Mouse (Mus musculus) heart, adult 2 months (tissue): Measurements from ENCODE around the gene Calr4. TPM values are rescaled to one million over a fixed set of nuclear protein-coding genes. Genes with fewer than 3 reads are reported as not detected.

ENCODE experiments used
- DNase-seq, 2 experiments: peaks; one replicate each; pipeline ENCODE4 v3.0.0; 2021
- H3K27ac ChIP-seq: fragments of 200-600 bp; 2 replicates; pipeline ENCODE4 v1.8.1; 2022
- H3K27me3 ChIP-seq: fragments of 200-500 bp; 2 replicates; pipeline ENCODE4 v1.6.1; 2012; ENCODE audit warnings: mild to moderate bottlenecking, low read length, inconsistent platforms, mixed read lengths; ENCODE audit not compliant: control insufficient read depth, insufficient read depth
- H3K36me3 ChIP-seq: fragments of 200-500 bp; 2 replicates; pipeline ENCODE4 v1.6.1; 2012; ENCODE audit warnings: low read length, inconsistent platforms; ENCODE audit not compliant: control insufficient read depth, insufficient read depth
- H3K4me1 ChIP-seq: fragments of 200-500 bp; 2 replicates; pipeline ENCODE4 v1.6.1; 2011; ENCODE audit warnings: low read length; ENCODE audit not compliant: control insufficient read depth, insufficient read depth
- H3K4me3 ChIP-seq: fragments of 200-600 bp; 2 replicates; pipeline ENCODE4 v1.8.1; 2022
- H3K79me2 ChIP-seq: fragments of 200-500 bp; replicated peaks from 2 replicates; pipeline ENCODE4 v1.6.1; 2012; ENCODE audit warnings: mild to moderate bottlenecking, inconsistent platforms, low read length, moderate library complexity, mixed read lengths; ENCODE audit not compliant: control insufficient read depth, insufficient read depth
- H3K9ac ChIP-seq: fragments of 200-500 bp; 2 replicates; pipeline ENCODE4 v1.6.1; 2012; ENCODE audit warnings: low read depth, mild to moderate bottlenecking, control low read depth, inconsistent platforms, low read length, mixed read lengths
- CTCF ChIP-seq: fragments of 200-600 bp; IDR thresholded peaks from 2 replicates; pipeline ENCODE4 v1.8.1; 2022; ENCODE audit warnings: antibody characterized with exemption, mild to moderate bottlenecking, moderate library complexity
- EP300 ChIP-seq: fragments of 200-500 bp; IDR thresholded peaks from 2 replicates; pipeline ENCODE4 v1.6.1; 2011; ENCODE audit warnings: low read depth, low read length, control low read depth; ENCODE audit not compliant: insufficient read depth
- POLR2A ChIP-seq: fragments of 200-500 bp; IDR thresholded peaks from 2 replicates; pipeline ENCODE4 v1.6.1; 2011; ENCODE audit warnings: mild to moderate bottlenecking, low read depth, low read length, control low read depth; ENCODE audit not compliant: insufficient read depth
- WGBS: fragments of 180-500 bp; shearing (Covaris S2); methylation state at CpG from one replicate; pipeline ENCODE4 v1.1.7; 2018; 5-methylcytosine and 5-hydroxymethylcytosine counted together
- intact Hi-C: fragments of 180-260 bp; cut with DNase I; formaldehyde crosslinking; loops from one replicate; pipeline ENCODE4 v1.15.1; 2025
- long read RNA-seq: library from polyadenylated mRNA; stranded (forward); transcript quantifications from one replicate; pipeline ENCODE4 v2.0.0, GENCODE M21; 2021
- polyA plus RNA-seq: library from polyadenylated mRNA; depleted of rRNA; stranded (reverse); fragments of >200 nt; gene quantifications from 2 replicates; pipeline ENCODE4 v1.2.3, GENCODE M21; 2012; rRNA removed
- total RNA-seq, 2 experiments: library from RNA; stranded (reverse); gene quantifications; 2 replicates each; pipeline ENCODE4 v1.2.3; 2021

The Calr4 gene
- total RNA-seq (not detected), polyA plus RNA-seq (0.15 TPM in 1 of 2 replicates, not detected in the other)
- long read RNA-seq = 0 reads

DNA sequence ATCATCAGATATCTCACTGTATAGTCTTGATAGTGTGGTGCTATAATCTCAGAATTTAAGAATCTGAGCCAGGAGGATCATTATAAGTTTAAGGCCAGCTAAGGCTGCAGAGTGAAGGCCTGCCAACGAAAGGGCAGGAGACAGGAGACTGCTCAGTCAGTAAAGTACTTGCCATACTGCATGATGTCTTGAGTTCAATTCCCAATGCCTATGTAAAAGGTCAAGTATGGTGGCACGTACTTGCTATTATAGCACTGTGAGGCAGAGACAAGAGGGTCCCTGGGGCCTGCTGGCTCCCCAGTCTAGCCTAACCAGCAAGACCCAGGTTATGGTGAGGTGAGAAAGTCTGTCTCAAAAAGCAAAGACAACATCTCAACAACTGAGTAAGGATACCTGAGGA, at the start of gene Calr4:
Gene Calr4, plus strand, starts transcription at position 301 of the 400 bp plus-strand sequence.
- Histone ChIP-seq H3K27ac (no peak within 1 kb of the TSS), H3K4me1 (no peaks in the 10 kb centered on the region), H3K36me3 (no peaks in the 10 kb centered on the region), H3K4me3 (no peak within 1 kb of the TSS), H3K79me2 (no peaks in the 10 kb centered on the region), H3K9ac (no peak within 1 kb of the TSS), H3K27me3 (no peaks in the 10 kb centered on the region)
- intact Hi-C loops = no loop called here
- no peak for DNase-seq
- WGBS = 89% methylated on average over 2 of the region's 2 CpGs
- TF ChIP-seq CTCF (no peak), POLR2A (no peak), EP300 (no peak)

DNA sequence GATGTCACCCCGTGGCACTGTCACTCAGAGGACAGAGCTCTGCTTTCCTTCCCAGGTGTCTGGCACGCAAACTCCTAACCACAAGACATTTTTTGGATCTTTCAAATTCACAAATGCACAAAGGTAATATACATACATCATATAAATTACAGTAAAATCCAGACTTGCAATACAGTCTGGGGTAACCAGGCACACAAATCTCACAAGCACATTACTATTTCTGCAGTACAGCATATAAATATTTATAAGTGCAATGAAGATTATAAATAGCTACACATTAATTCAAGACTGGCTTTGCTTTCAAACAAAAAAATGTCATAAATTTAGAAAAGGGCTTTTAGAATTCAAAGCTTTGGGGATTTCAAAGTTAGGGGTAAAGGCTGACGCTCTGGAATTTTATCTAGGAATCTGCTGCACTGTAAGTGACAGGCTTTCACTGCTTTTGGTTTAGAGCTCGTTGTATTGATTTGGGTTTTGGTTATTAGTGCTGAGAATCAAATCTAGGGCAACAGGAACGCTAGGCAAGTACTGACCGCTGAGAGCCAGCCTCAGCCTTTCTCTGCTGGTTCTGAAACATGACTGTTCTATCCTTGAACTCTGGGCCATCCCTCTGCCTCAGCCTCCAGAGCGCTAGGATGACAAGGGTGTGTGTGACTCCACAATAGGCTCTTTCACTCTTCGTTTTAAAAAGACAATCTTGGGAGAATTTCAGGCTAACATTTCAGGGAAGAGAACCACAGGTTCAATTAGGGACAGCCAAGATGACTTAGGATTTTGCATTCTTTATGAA, 48.5 kb upstream of the Calr4 start:
- Histone ChIP-seq H3K4me3 (no peak overlapping the region), H3K27me3 (no peaks in the 10 kb centered on the region), H3K9ac (no peak overlapping the region), H3K36me3 (no peaks in the 10 kb centered on the region), H3K4me1 (peaks cover 2% of the 10 kb centered on the region; the same call in 1 of the 2 replicates), H3K27ac (no peak overlapping the region), H3K79me2 (peaks cover 1% of the 10 kb centered on the region; the same call in 1 of the 2 replicates)
- intact Hi-C loops = no loop called here
- TF ChIP-seq CTCF = no peak
- no peak for TF ChIP-seq POLR2A
- no peak for TF ChIP-seq EP300
- DNase-seq = no peak
- 72% methylated on average over 8 of the region's 8 CpGs for WGBS

DNA sequence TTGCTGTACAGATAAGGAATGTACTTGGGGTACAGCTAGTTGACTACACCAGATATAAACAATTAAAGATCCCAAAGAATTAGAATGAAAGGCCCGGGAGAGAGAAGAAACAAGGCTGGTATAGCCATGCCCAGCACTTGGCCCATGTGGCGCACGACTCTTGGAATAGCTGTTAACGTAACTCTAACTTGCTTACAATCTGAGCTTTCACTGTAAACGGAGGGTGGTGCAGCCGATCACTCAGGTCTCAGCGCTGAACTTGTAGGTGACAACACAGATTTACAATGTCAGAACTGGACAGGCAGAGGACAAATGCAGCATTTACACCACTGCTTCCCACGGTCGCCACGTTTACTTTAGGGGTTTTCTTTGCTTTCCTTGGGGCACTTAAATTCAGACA, 42.7 kb upstream of the Calr4 start:
- H3K27ac ChIP-seq = peak overlapping the region; percentile 17; the same call in 1 of the 2 replicates
- TF ChIP-seq CTCF (no peak), POLR2A (no peak), EP300 (no peak)
- no peak overlapping the region for H3K9ac ChIP-seq
- no peaks in the 10 kb centered on the region for H3K27me3 ChIP-seq
- 69% methylated on average over 10 of the region's 10 CpGs for WGBS
- no peaks in the 10 kb centered on the region for H3K36me3 ChIP-seq
- DNase-seq = no peak
- H3K4me1 ChIP-seq = peaks cover 3% of the 10 kb centered on the region
- intact Hi-C loops = no loop called here
- H3K79me2 ChIP-seq = 0 out of 2 replicates have a peak, but pooled peaks cover 1% of the 10 kb centered on the region
- no peak overlapping the region for H3K4me3 ChIP-seq

DNA sequence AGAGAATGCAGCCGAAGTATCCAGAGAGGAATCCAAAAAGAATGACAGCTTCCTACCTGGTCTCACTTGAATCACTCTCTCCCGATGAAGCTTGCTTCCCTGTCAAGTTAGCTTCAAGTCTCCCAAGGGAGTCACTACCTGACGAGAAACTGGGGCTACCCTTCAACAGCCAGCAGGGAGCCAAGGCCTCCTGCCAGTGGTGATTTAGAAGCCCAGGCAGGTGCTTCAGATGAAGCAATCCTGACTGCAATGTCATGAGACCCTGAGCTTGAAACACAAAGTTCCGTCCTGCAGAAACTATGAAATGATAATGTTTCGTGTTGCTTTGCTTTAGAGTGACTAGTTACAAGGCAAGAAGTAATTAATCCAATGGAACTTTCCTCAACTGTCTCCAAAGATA, 40.4 kb upstream of the Calr4 start:
- Histone ChIP-seq H3K27ac (no peak overlapping the region), H3K4me3 (no peak overlapping the region), H3K27me3 (no peaks in the 10 kb centered on the region), H3K79me2 (0 out of 2 replicates have a peak, but pooled peaks cover 2% of the 10 kb centered on the region), H3K36me3 (peaks cover 2% of the 10 kb centered on the region; the same call in 1 of the 2 replicates), H3K9ac (no peak overlapping the region), H3K4me1 (peaks cover 5% of the 10 kb centered on the region)
- 76% methylated on average over 5 of the region's 5 CpGs for WGBS
- TF ChIP-seq EP300 = no peak
- no peak for TF ChIP-seq POLR2A
- TF ChIP-seq CTCF = no peak
- no peak for DNase-seq
- intact Hi-C loops = no loop called here

DNA sequence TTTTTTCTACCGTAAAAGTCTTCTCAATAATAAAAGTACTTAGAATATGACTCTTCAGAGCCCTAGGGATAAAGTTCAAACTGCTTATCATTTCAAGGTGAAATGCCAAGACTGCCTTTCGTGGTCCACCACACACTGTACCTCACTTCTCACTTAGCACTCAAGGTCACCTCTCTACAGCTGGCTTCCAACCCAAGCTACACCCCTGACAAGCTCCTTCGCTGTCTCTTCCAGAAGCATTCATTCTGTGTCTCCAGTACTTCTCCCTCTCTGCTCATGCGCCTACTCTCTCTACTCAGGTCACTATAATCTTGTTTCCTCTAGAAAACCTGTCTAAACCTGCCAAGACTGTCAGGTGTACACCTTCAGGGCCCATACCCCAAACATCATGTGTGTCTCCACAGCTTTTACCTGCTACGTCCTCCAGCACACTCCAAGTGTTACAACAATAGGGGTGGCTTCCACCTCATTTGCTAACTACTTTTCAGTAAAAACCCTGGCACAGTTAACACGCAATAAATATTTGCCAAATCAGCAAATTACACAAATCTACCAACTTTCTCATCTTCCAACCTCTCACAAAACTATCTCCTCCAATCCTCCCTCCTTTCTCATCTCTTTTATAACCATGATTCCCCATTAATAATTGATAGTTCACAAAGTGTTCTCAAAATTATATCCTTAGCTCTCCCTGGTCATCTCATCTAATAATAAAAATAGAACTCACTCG, 38.2 kb upstream of the Calr4 start:
- peaks cover 6% of the 10 kb centered on the region; the same call in 1 of the 2 replicates for H3K36me3 ChIP-seq
- H3K4me1 ChIP-seq = peaks cover 8% of the 10 kb centered on the region
- no peak for DNase-seq
- H3K27ac ChIP-seq = no peak overlapping the region
- H3K27me3 ChIP-seq = no peaks in the 10 kb centered on the region
- intact Hi-C loops = no loop called here
- no peak overlapping the region for H3K9ac ChIP-seq
- TF ChIP-seq POLR2A (no peak), EP300 (no peak), CTCF (no peak)
- H3K79me2 ChIP-seq = peaks cover 2% of the 10 kb centered on the region; the same call in 1 of the 2 replicates
- H3K4me3 ChIP-seq = no peak overlapping the region
- WGBS = 65% methylated on average over 7 of the region's 7 CpGs
